Mouse (Mus musculus) mouse trophoblast stem cell (cell line): ENCODE data around the gene Rfx4.

Experiments used
- in situ Hi-C, 2 experiments: fragments of 300-500 bp; cut with MseI, MboI; formaldehyde crosslinking; loops; 2 replicates in 1 of 2; 3 replicates in 1 of 2; pipeline ENCODE4 v1.15.1; 2025

The Rfx4 gene

GRCm38 (mm10) chr10:84910194-84910593 is 154.3 kb downstream of the Rfx4 start:
- in situ Hi-C loops = no loop called here

DNA sequence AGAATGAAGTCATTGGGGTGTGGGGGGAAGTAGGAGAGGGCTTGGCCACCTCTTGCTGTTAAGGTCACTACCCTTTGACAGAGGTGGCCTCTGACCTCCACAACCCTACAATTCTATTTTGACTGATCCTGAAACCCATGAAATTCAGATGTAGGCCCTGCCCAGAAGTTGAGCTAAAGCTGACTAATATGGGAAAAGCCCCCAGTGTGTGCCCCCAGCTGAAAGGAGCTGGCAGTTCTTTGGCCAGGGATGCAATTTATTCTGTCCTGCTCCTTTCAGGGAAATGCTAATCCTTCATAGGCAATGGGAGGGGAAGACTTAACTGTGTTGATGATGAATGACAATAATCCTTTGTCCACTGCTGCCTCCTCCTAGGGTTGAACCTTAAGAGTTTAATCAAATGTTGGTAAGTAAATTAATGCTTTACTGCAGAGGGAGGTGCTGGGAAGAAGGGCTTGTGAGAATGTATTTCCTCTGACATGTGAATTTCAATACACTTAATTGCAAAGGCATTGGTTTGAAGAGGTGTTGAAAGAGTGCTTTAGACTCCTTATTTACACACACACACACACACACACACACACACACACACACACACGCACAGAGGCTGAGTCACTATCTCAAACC is 155.0 kb downstream of the Rfx4 start:
- in situ Hi-C loops = no loop called here

DNA sequence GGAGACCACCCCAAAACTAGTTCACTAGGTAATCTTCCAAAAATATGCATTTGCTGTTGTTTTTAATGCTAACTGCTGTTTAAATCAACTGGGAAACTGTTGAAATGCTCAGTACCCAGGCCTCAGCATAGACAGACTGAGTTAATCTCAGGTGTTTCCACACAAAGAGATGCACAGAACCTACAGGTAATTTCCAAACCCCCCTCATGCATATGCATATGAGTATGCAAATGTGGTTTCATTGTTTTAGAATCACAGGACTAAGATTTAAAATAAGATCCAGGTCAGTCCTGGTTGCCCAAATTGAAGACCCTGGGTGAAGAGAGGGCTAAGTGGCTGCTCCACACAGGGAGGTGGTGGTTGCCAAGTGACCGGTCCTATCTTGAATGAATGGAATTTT is 157.3 kb downstream of the Rfx4 start:
- in situ Hi-C loops = no loop called here

DNA sequence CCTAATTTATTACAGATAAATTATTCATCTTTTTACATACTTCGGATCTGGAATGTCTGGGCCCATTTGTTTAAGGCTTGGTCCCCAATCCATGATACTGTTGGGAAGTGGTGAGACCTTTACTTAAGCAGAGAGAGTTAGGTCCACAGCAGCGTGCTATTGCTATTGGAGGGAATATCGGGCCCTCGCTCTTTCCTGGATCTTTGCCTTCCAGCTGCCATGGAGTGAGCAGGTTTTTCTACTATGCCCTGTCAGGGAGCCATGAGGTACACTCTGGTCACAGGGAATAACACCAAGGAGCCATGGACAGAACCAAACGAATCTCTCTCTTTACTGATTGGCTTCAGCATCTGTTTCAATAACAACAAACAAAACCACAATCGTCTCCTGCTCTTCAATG is 159.6 kb downstream of the Rfx4 start:
- in situ Hi-C loops = no loop called here

DNA sequence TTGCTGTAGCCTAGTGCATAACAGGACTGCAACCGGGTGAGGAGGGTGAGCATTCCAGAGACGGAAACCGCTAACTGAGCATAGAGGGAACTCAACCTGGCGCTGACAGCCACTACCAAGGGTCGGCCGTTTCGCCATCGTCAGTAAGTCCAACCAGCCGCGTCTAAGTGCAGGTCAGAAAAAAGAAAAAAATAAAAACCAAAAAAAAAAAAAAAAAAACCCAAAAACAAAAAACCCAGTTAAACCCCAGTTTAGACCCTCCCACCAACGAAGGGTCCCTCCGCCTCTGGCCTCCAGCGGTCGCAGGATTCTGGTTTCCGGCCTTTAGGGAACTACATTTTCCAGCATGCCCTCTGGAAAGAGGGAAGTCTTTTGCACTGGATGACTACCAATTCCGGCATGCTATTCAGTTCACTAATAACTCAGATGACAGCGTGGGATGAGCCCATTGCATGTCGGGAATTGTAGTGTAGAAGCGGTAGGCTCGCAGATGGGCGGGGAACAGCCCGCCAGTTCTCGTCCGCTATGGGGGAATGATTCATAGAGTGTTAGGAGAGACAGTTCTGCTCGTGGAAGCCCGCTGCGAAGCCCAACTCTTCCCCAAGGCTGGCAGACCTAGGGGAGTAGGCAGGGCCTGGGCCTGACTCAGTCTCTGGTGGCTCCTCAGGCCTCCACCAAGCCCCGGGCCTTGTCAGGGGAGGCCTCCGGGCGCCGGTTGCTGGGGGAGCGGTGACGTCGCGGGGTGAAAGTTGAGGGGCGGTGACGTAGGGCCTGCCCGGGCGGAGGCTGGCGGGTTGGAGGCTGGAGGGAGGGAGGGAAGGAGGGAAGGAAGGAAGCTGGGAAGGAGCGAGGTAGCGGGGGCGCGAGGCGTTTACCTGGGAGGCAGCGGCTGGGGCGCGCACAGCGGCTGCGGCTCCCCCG is 161.2 kb downstream of the Rfx4 start, which contains the start of gene Ric8b:
Gene Ric8b, plus strand, starts transcription at position 807 of the 921 bp plus-strand sequence.
- in situ Hi-C loops = no loop called here

DNA sequence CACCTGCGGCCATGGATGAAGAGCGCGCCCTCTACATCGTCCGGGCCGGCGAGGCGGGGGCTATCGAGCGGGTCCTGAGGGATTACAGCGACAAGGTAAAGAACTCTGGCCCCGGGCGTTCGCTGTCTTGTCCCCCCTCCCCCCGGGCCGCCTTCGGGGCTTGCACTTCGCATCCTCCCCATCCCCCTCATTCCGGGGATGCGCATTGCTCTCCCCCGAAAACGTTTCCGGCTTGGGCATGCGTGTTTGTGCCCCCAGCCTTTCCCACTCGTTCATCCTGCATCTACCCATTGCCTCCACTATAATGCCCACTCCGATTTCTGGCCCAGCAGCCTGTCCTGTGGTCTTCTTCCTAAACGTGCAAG is 161.9 kb downstream of the Rfx4 start:
- in situ Hi-C loops = no loop called here

GRCm38 (mm10) chr10:84926336-84926735 is 170.5 kb downstream of the Rfx4 start:
- in situ Hi-C loops = no loop called here

DNA sequence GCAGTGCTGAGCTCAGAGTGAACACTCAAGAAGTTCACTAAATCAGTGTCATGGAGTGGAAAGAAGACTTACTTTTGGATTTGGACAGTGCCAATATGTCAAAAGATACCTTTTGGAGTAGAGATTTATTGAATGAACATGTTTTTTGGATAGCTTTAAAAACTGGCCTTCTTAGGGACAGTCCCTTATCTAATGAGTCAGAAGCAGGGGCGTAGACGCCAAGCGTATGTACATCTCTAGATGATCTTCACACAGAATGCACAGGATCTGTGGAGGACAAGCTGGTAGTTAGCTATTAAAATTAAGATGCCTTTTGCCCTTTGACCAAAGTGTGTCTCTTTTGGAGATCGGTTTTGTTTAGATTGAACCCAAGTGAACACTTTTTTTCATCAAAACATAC is 171.0 kb downstream of the Rfx4 start:
- in situ Hi-C loops = no loop called here

DNA sequence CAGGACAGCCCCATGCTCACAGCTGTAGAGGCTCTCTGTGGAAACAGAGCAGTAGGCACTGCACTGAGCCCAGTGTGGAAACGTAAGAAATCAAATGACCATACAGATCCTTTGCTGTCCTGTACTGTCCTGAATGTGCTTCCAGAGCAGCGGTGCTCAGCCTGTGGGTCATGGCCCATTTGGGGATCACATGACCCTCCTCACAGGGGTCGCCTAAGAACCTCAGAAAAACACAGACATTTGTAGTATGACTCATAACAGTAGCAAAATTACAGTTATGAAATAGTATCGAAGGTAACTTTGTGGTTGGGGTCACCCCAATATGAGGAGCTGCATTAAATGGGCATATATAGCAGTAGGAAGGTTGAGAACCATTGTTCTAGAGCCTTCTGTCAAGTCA is 172.6 kb downstream of the Rfx4 start:
- in situ Hi-C loops = no loop called here

DNA sequence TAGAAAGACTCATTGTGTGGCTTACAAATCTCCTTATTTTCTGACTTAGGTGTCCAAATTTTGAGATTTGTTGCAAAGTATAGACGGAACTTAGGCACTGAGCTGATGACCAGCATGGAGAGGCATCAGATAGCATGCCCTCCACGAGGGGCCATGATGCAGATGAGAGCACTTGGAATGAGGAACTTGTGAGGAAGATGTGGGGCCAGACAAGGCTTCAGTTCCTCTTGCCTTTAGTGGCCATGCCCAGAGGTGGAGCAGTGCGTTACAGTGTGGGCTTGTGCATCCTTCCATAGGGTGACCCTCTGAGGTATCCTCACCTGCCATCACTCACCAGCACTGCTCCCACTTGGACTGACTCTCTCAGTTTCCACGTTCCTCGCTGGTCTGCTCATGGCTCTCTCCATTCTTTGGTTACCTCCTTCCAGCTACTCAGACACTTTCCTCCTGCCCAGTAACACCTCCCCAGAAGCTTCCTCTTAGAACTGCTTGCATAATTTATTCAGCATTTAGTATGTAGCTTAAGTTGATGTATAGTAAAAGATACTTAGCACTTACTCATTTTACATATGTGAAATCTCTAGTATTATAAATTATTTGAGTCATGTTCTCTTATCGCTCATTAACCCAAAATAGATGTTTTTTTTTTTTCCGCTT is 179.8 kb downstream of the Rfx4 start:
- in situ Hi-C loops = no loop called here

DNA sequence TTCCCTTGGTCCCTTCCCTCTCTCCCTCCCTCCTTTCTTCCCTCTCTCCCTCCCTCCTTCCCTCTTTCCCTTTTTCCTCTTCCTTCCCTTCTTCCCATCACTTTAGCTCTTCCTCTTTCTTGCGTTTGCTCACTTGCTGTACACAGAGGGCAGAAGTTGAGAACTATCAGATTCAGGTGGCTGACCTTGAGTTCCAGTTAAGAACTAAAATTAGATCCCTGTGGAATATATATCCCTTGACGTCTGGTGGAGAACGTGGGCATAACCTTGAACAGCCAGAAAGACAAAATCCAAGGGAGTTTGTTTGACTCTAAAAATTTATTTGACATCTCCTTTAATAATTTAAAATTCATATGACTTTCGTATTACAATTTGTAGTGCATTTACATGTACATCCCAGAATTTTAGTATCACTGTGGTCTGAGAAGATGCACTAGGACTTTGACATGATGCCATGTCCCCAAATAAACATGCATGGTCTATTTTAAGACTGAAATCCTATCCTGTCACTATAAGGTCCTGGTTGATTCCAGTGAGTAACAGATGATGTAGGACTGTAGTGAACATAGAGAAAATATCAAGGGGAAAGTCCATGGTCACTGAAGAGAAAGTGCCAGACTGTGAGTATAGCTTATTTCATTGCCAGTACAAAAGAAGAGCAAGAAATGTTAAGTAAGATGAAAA is 181.1 kb downstream of the Rfx4 start:
- in situ Hi-C loops = no loop called here

- in situ Hi-C loops = no loop called here
These were observed 182.4 kb downstream of the Rfx4 start for GRCm38 (mm10) chr10:84938094-84938820.

- in situ Hi-C loops = no loop called here
These were observed 183.0 kb downstream of the Rfx4 start for GRCm38 (mm10) chr10:84938886-84939285.

DNA sequence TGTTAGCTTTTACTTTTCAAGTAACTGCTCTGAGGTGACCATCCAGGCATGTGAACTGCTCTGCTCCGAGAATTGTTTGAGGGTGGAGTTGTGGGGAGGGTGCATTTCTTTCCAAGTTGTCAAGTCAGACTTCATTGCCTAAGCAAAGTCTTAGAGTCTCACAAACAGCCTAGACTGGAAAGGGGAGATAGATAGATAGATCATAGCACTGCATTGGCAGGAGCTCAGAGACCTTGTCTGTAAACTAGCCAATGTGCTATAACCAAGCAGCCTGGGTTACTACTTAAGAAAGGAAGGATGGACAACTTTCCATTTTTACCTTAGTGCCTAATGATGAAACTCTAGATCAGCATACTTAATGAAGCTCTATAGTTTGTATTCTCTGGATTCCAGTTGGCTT is 184.5 kb downstream of the Rfx4 start:
- in situ Hi-C loops = no loop called here

DNA sequence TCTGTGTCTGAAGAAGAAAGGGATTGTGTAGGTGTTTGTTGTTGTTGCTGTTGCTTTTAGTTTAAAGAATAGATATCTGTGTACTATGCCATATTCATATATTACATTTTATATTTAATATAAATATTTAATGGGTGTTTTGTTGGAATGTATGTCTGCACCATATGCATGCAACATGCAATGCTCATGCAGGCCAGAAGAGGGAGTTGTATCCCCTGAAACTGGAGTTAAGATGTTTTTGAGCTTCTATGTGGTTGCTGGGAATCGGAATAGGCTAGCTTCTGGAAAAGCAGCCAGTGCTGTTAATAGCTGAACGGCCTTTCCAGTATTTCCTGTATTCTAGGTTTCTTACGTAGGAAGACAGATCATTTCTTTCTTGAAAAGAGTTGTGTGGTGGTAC is 189.8 kb downstream of the Rfx4 start:
- in situ Hi-C loops = no loop called here

DNA sequence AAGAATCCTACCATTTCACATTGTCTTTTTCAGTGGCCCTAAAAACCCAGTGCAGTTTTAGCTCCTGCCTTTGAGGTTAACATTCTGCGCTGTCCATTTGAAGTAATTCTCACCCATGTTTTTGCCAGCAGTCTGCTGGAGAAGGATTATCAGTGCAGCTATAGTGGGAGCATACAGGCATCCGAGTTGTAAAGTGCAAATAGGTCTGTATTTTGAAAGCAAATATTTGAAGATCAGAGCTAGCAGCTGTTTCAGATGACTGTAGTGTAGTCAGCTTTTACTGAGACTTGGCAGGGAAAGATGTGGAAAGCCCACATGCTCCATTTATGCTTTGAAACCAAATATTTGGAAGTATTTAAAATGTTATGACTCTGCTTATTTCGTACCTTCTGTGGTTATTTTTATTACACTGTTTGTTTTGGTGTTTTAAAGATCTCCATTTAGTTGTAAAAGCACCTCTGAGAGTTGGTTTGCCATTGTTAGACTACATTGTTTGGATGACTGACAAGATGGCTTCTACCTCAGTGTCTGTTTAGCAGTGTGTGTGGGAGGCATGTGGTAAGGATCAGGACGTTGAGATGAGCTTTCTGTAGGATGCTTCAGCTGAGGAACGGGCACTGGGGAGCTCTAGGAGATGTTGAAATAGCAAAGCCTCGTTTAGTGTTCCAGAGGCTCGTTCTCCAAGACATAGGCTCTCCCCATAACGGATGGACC is 193.3 kb downstream of the Rfx4 start:
- in situ Hi-C loops = no loop called here

DNA sequence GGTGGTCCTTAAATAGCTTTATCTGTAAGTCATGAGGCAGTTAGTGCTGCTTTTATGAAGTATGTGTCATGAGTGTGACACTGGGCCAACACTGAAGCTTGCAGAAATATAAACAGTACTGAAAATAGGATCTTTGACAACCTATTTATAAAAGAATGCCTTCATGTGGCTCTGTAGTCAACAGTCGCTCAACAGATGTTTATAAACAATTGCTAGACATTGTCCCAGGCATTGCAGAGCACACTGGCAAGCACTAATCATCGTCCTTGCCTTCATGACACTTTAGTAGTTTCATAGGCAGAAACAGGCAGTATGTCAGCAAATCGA is 193.8 kb downstream of the Rfx4 start:
- in situ Hi-C loops = no loop called here

GRCm38 (mm10) chr10:84950384-84950783 is 194.5 kb downstream of the Rfx4 start:
- in situ Hi-C loops = no loop called here

- in situ Hi-C loops = no loop called here
These were observed 198.4 kb downstream of the Rfx4 start for GRCm38 (mm10) chr10:84954236-84954635.
